Mouse (Mus musculus): ENCODE data around the gene Sox21. TPM values are rescaled to one million over a fixed set of nuclear protein-coding genes. Genes with fewer than 3 reads are reported as not detected.

Gene Sox21
- 10 to 100 TPM; 10.2 to 10.5 TPM for total RNA-seq (2021)

- DNase-seq (ENCODE audit: low spot score in 2 of 2), result peak; percentile 49 to 59
- intact Hi-C loops (cut with DNase I), result loop anchor here (2.0 kb wide), 1 partner anchor 200 kb away; no protein-coding TSS in a partner anchor
These were observed at the start of gene Sox21 for GRCm38 (mm10) chr14:118236886-118237289. Gene Sox21, minus strand, starts transcription at chr14:118237030.

- intact Hi-C loops (cut with DNase I), result no loop called here
- peak in 1 of 2 experiments; percentile 6 for DNase-seq (ENCODE audit: low spot score in 2 of 2)
These were observed 49.3 kb upstream of the Sox21 start for GRCm38 (mm10) chr14:118286096-118286495.

GRCm38 (mm10) chr14:118282917-118283316 is 46.1 kb upstream of the Sox21 start:
- no peak for DNase-seq (ENCODE audit: low spot score in 2 of 2)
- intact Hi-C loops (cut with DNase I), result no loop called here

GRCm38 (mm10) chr14:118282272-118282671 is 45.4 kb upstream of the Sox21 start:
- no peak for DNase-seq (ENCODE audit: low spot score in 2 of 2)
- intact Hi-C loops (cut with DNase I), result no loop called here

- no peak for DNase-seq (ENCODE audit: low spot score in 2 of 2)
These were observed 41.1 kb upstream of the Sox21 start for GRCm38 (mm10) chr14:118277704-118278498.

GRCm38 (mm10) chr14:118272594-118273555 is 36.0 kb upstream of the Sox21 start:
- DNase-seq (ENCODE audit: low spot score in 2 of 2), result no peak
- intact Hi-C loops (cut with DNase I), result no loop called here

More at GRCm38 (mm10) chr14:118277704-118278498, 41.1 kb upstream of the Sox21 start:
- intact Hi-C loops (cut with DNase I), result no loop called here

GRCm38 (mm10) chr14:118268849-118269248 is 32.0 kb upstream of the Sox21 start:
- intact Hi-C loops (cut with DNase I), result no loop called here
- no peak for DNase-seq (ENCODE audit: low spot score in 2 of 2)

- intact Hi-C loops (cut with DNase I), result no loop called here
- no peak for DNase-seq (ENCODE audit: low spot score in 2 of 2)
These were observed 29.8 kb upstream of the Sox21 start, which contains the start of gene Gm9376 for GRCm38 (mm10) chr14:118266660-118267059. Gene Gm9376, plus strand, starts transcription at chr14:118266960.

- DNase-seq (ENCODE audit: low spot score in 2 of 2), result no peak
- intact Hi-C loops (cut with DNase I), result no loop called here
These were observed 16.6 kb upstream of the Sox21 start for GRCm38 (mm10) chr14:118253381-118253780.

GRCm38 (mm10) chr14:118241416-118241815 is 4.6 kb upstream of the Sox21 start:
- intact Hi-C loops (cut with DNase I), result no loop called here
- no peak for DNase-seq (ENCODE audit: low spot score in 2 of 2)

- no peak for DNase-seq (ENCODE audit: low spot score in 2 of 2)
- intact Hi-C loops (cut with DNase I), result no loop called here
These were observed 2.5 kb upstream of the Sox21 start for GRCm38 (mm10) chr14:118239351-118239750.

GRCm38 (mm10) chr14:118237786-118238185 is 956 bp upstream of the Sox21 start:
- DNase-seq (ENCODE audit: low spot score in 2 of 2), result no peak
- intact Hi-C loops (cut with DNase I), result loop anchor here (2.0 kb wide), 1 partner anchor 199 kb away; no protein-coding TSS in a partner anchor

- intact Hi-C loops (cut with DNase I), result loop anchor here (2.0 kb wide), 2 partner anchors 41 to 201 kb away; no protein-coding TSS in a partner anchor
- peak in 1 of 2 experiments; percentile 32 for DNase-seq (ENCODE audit: low spot score in 2 of 2)
These were observed 601 bp downstream of the Sox21 start for GRCm38 (mm10) chr14:118235973-118236885.

GRCm38 (mm10) chr14:118235361-118235972 is 1.4 kb downstream of the Sox21 start:
- DNase-seq (ENCODE audit: low spot score in 2 of 2), result peak; percentile 3 to 34
- intact Hi-C loops (cut with DNase I), result loop anchor here (2.0 kb wide), 1 partner anchor 41 kb away; no protein-coding TSS in a partner anchor

GRCm38 (mm10) chr14:118234541-118235210 is 2.2 kb downstream of the Sox21 start:
- no peak for DNase-seq (ENCODE audit: low spot score in 2 of 2)
- intact Hi-C loops (cut with DNase I), result loop anchor here (2.0 kb wide), 1 partner anchor 40 kb away; no protein-coding TSS in a partner anchor

GRCm38 (mm10) chr14:118233786-118234540 is 2.9 kb downstream of the Sox21 start:
- intact Hi-C loops (cut with DNase I), result loop anchor here (2.0 kb wide), 1 partner anchor 39 kb away; no protein-coding TSS in a partner anchor
- peak; percentile 6 to 14 for DNase-seq (ENCODE audit: low spot score in 2 of 2)

GRCm38 (mm10) chr14:118232381-118232970 is 4.4 kb downstream of the Sox21 start:
- intact Hi-C loops (cut with DNase I), result no loop called here
- peak; percentile 11 to 22 for DNase-seq (ENCODE audit: low spot score in 2 of 2)
